Mouse (Mus musculus): ENCODE results near the gene Ankrd35. TPM values are rescaled to one million over a fixed set of nuclear protein-coding genes. Genes with fewer than 3 reads are reported as not detected.

The Ankrd35 gene
- polyA plus RNA-seq, 1 experiment from 2014 or later: 0.22 TPM

DNA sequence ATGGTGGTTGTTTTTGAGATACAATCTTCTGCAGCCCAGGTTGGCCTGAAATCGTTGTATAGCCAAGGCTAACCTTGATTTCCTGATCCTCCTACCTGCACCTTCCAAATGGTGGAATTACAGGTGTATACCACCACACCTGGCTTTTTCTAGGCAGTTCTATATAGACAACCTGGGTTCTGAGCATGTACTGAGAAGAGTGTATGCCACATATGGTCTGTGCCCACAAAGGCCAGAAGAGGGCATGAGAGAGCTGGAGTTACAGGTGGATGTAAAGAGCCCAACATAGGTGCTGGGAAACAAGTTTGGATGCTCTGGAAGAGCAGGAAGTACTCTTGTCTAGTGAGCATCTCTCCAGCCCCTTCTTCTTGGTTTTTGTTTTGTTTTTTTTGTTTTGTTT, 2.6 kb upstream of the Ankrd35 start:
- no peak overlapping the region for H3K4me2 ChIP-seq (ENCODE audit: low read depth, low read length)
- no peaks in the 10 kb centered on the region for H3K36me3 ChIP-seq (ENCODE audit: control insufficient read depth, insufficient read depth)
- H3K4me1 ChIP-seq (ENCODE audit: control insufficient read depth, low read depth, low read length): peaks cover 7% of the 10 kb centered on the region
- H3K27me3 ChIP-seq (ENCODE audit: control insufficient read depth, insufficient read depth, low read depth, low read length): peaks cover 10% of the 10 kb centered on the region
- H3K9ac ChIP-seq (ENCODE audit: low read depth, low read length): no peak overlapping the region
- no peaks in the 10 kb centered on the region for H3K9me3 ChIP-seq (replicated peaks; ENCODE audit: control insufficient read depth, low read length)
- no peak overlapping the region for H3K27ac ChIP-seq (ENCODE audit: low read length)
- no peak for ATAC-seq (ENCODE audit: low read depth)
- WGBS (ENCODE audit: insufficient replicate concordance): 12% methylated on average over 1 of the region's 1 CpGs
- H3K4me3 ChIP-seq (ENCODE audit: low read depth, low read length): no peak overlapping the region

DNA sequence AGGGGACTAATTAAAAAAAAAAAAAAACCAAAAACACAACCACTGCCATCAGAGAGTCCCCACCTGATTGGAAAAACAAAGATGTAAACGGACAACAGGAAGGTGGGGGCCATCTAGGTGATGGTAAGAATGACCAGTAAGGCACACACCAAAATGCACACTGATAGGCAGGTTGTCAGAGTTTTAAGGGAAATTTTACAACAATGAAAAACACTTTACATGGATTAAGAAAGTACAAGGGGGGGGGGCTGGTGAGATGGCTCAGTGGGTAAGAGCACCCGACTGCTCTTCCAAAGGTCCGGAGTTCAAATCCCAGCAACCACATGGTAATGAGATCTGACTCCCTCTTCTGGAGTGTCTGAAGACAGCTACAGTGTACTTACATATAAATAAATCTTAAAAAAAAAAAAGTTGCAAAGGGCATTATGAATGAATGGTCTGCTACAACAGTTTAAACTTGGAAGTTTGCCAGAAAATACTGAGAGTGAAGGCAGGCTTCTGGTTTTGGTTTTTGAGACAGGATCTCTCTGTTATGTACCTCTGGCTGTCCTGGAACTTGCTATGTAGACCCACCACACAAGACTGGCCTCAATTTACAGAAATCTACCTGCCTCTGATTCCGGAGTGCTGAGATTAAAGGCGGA, 1.4 kb upstream of the Ankrd35 start:
- Histone ChIP-seq H3K9ac (ENCODE audit: low read depth, low read length) (no peak overlapping the region), H3K27ac (ENCODE audit: low read length) (no peak overlapping the region), H3K4me1 (ENCODE audit: control insufficient read depth, low read depth, low read length) (peaks cover 4% of the 10 kb centered on the region), H3K4me3 (ENCODE audit: low read depth, low read length) (no peak overlapping the region), H3K4me2 (ENCODE audit: low read depth, low read length) (no peak overlapping the region), H3K9me3 (replicated peaks; ENCODE audit: control insufficient read depth, low read length) (no peaks in the 10 kb centered on the region), H3K27me3 (ENCODE audit: control insufficient read depth, insufficient read depth, low read depth, low read length) (peaks cover 10% of the 10 kb centered on the region), H3K36me3 (ENCODE audit: control insufficient read depth, insufficient read depth) (no peaks in the 10 kb centered on the region)
- 83% methylated on average over 5 of the region's 5 CpGs for WGBS (ENCODE audit: insufficient replicate concordance)
- ATAC-seq (ENCODE audit: low read depth): no peak

DNA sequence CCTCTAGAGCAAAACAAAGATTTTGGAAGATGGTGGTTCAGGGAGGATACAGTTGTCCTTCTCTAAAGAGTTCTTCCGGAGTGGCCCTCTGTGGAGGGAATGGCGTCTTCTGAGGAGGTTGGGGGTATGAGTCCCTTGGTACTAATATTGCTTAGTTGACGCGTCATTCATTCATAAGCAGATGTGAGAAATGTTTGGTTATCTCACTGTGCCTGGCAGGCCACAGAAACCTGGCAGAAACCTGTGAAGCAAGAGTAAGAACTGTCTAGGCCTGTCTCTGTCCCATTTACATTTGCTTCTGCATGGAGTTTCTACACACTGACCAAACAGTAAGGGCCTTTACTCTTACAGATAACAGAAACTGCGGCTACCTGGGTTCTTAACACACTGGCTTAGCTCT, 1.6 kb downstream of the Ankrd35 start:
- H3K27ac ChIP-seq (ENCODE audit: low read length): no peak overlapping the region
- no peaks in the 10 kb centered on the region for H3K4me1 ChIP-seq (ENCODE audit: control insufficient read depth, low read depth, low read length)
- H3K4me3 ChIP-seq (ENCODE audit: low read depth, low read length): no peak overlapping the region
- H3K27me3 ChIP-seq (ENCODE audit: control insufficient read depth, insufficient read depth, low read depth, low read length): peaks cover 10% of the 10 kb centered on the region
- H3K9ac ChIP-seq (ENCODE audit: low read depth, low read length): no peak overlapping the region
- H3K9me3 ChIP-seq (replicated peaks; ENCODE audit: control insufficient read depth, low read length): no peaks in the 10 kb centered on the region
- H3K4me2 ChIP-seq (ENCODE audit: low read depth, low read length): no peak overlapping the region
- no peaks in the 10 kb centered on the region for H3K36me3 ChIP-seq (ENCODE audit: control insufficient read depth, insufficient read depth)
- WGBS (ENCODE audit: insufficient replicate concordance): 78% methylated on average over 5 of the region's 5 CpGs
- ATAC-seq (ENCODE audit: low read depth): no peak

DNA sequence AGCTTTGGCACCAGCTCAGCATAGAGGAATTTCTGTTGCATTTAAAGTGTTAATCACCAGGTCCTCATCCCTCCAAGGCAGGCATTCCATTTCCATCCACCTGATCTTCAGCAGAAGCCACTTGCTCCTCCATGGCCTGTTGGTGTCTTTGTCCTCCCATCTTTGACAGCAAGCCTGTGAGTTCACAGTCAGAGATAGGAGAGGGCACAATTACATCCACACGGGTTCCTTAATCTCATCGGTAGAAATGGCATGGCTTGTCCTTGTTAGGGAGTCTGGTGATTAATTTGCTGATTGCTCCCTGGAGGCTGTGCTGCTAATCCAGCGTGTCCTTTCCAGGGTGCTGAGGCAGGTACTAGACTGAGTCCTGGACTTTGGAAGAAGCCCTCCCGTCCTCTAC, 3.6 kb downstream of the Ankrd35 start:
- Histone ChIP-seq H3K4me2 (ENCODE audit: low read depth, low read length) (no peak overlapping the region), H3K4me1 (ENCODE audit: control insufficient read depth, low read depth, low read length) (no peaks in the 10 kb centered on the region), H3K27ac (ENCODE audit: low read length) (no peak overlapping the region), H3K4me3 (ENCODE audit: low read depth, low read length) (no peak overlapping the region), H3K27me3 (ENCODE audit: control insufficient read depth, insufficient read depth, low read depth, low read length) (peaks cover 10% of the 10 kb centered on the region), H3K36me3 (ENCODE audit: control insufficient read depth, insufficient read depth) (no peaks in the 10 kb centered on the region), H3K9me3 (replicated peaks; ENCODE audit: control insufficient read depth, low read length) (no peaks in the 10 kb centered on the region), H3K9ac (ENCODE audit: low read depth, low read length) (no peak overlapping the region)
- 58% methylated on average over 4 of the region's 4 CpGs for WGBS (ENCODE audit: insufficient replicate concordance)
- no peak for ATAC-seq (ENCODE audit: low read depth)

DNA sequence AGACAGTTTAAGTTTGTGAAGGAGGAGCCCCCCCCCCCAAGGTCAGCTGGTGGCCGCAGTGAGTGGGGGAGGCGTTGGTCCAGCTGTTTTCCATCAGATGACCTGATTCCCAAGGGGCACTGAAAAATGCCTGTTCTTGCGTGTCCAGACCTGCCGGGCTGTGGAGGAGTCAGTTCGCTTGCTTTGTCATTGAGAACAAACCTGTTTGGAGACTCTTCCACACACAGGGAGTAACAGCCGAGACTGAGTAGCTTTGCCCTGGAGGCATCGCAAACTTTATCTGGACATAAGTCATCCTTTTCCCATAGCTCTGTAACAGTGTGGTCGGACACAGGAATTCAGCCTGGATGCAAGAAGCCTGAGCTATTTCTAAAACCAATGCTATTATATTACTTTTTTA, 4.5 kb downstream of the Ankrd35 start:
- no peak overlapping the region for H3K4me2 ChIP-seq (ENCODE audit: low read depth, low read length)
- H3K27ac ChIP-seq (ENCODE audit: low read length): no peak overlapping the region
- no peaks in the 10 kb centered on the region; the same call in 1 of the 2 replicates for H3K4me1 ChIP-seq (ENCODE audit: control insufficient read depth, low read depth, low read length)
- WGBS (ENCODE audit: insufficient replicate concordance): 66% methylated on average over 8 of the region's 8 CpGs
- H3K4me3 ChIP-seq (ENCODE audit: low read depth, low read length): no peak overlapping the region
- H3K27me3 ChIP-seq (ENCODE audit: control insufficient read depth, insufficient read depth, low read depth, low read length): peaks cover 10% of the 10 kb centered on the region
- H3K9ac ChIP-seq (ENCODE audit: low read depth, low read length): no peak overlapping the region
- H3K9me3 ChIP-seq (replicated peaks; ENCODE audit: control insufficient read depth, low read length): no peaks in the 10 kb centered on the region
- ATAC-seq (ENCODE audit: low read depth): no peak
- no peaks in the 10 kb centered on the region for H3K36me3 ChIP-seq (ENCODE audit: control insufficient read depth, insufficient read depth)

DNA sequence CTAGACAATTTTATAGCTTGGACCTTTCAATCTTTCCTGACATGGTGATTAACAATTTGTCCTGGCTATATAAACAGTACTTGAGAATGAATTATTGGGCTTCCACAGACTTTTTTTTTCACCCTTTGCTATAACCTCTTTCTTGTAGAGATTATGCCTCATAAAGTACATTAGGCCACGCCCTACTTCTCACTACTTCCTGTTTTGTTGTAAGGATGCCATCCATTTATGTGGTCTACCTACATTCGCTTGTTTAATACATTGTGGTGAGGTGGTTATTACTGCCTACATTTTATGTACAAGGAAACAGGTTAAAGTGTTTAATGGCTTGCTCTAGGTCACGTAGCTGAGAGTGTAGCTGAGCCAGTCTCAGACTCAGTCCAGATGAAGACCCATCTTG, 5.2 kb downstream of the Ankrd35 start:
- Histone ChIP-seq H3K4me3 (ENCODE audit: low read depth, low read length) (no peak overlapping the region), H3K4me2 (ENCODE audit: low read depth, low read length) (no peak overlapping the region), H3K9ac (ENCODE audit: low read depth, low read length) (no peak overlapping the region), H3K36me3 (ENCODE audit: control insufficient read depth, insufficient read depth) (no peaks in the 10 kb centered on the region), H3K4me1 (ENCODE audit: control insufficient read depth, low read depth, low read length) (no peaks in the 10 kb centered on the region; the same call in 1 of the 2 replicates), H3K27ac (ENCODE audit: low read length) (no peak overlapping the region), H3K9me3 (replicated peaks; ENCODE audit: control insufficient read depth, low read length) (no peaks in the 10 kb centered on the region), H3K27me3 (ENCODE audit: control insufficient read depth, insufficient read depth, low read depth, low read length) (peaks cover 10% of the 10 kb centered on the region)
- no peak for ATAC-seq (ENCODE audit: low read depth)
- WGBS (ENCODE audit: insufficient replicate concordance): 46% methylated on average over 3 of the region's 3 CpGs

DNA sequence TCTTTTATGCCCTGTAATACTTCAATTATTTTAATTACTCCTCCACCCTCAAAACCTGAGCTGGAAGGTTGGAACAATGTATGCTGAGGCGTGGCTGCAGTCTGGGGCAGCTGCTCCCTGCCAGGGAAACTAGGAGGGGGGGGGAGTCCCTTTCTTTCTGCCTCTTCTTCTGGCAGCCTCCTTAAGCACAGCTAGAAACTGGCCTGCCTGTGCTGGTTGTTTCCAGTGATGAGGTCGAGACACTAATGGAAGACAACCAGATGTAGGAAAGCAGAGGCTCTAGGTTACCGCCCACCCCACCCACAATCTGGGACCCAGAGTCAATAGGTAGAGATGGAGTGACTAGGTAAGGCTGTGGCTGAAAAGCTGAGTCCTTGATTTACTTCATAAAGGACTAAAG, 5.8 kb downstream of the Ankrd35 start:
- Histone ChIP-seq H3K36me3 (ENCODE audit: control insufficient read depth, insufficient read depth) (no peaks in the 10 kb centered on the region), H3K9me3 (replicated peaks; ENCODE audit: control insufficient read depth, low read length) (no peaks in the 10 kb centered on the region), H3K27ac (ENCODE audit: low read length) (no peak overlapping the region), H3K27me3 (ENCODE audit: control insufficient read depth, insufficient read depth, low read depth, low read length) (peaks cover 8% of the 10 kb centered on the region), H3K4me2 (ENCODE audit: low read depth, low read length) (no peak overlapping the region), H3K4me1 (ENCODE audit: control insufficient read depth, low read depth, low read length) (no peaks in the 10 kb centered on the region; the same call in 1 of the 2 replicates), H3K9ac (ENCODE audit: low read depth, low read length) (no peak overlapping the region), H3K4me3 (ENCODE audit: low read depth, low read length) (no peak overlapping the region)
- ATAC-seq (ENCODE audit: low read depth): no peak
- WGBS (ENCODE audit: insufficient replicate concordance): 62% methylated on average over 3 of the region's 3 CpGs

DNA sequence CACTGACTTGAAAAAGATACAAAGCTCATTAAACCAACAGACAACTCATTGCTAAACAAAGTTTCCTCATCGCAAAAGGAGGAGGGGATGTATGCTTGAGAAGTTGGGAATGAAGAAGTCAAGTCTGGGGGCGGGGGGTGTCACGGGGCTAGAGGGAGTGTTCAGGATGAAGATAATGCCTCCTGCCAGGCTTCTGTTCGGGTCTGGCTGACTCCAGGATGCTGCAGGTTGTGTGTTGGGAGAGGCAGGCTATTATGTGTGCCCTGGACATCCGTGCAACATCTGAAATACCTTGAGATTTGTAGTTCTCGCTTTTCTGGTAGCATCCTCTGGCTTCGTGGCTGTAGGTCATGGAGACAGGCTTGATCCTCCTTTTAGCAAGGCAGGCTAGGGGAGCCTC, 8.5 kb downstream of the Ankrd35 start:
- Histone ChIP-seq H3K4me1 (ENCODE audit: control insufficient read depth, low read depth, low read length) (no peaks in the 10 kb centered on the region; the same call in 1 of the 2 replicates), H3K9ac (ENCODE audit: low read depth, low read length) (no peak overlapping the region), H3K36me3 (ENCODE audit: control insufficient read depth, insufficient read depth) (no peaks in the 10 kb centered on the region), H3K9me3 (replicated peaks; ENCODE audit: control insufficient read depth, low read length) (no peaks in the 10 kb centered on the region), H3K4me2 (ENCODE audit: low read depth, low read length) (no peak overlapping the region), H3K4me3 (ENCODE audit: low read depth, low read length) (no peak overlapping the region), H3K27ac (ENCODE audit: low read length) (no peak overlapping the region), H3K27me3 (ENCODE audit: control insufficient read depth, insufficient read depth, low read depth, low read length) (peaks cover 2% of the 10 kb centered on the region)
- WGBS (ENCODE audit: insufficient replicate concordance): 54% methylated on average over 7 of the region's 7 CpGs
- no peak for ATAC-seq (ENCODE audit: low read depth)

DNA sequence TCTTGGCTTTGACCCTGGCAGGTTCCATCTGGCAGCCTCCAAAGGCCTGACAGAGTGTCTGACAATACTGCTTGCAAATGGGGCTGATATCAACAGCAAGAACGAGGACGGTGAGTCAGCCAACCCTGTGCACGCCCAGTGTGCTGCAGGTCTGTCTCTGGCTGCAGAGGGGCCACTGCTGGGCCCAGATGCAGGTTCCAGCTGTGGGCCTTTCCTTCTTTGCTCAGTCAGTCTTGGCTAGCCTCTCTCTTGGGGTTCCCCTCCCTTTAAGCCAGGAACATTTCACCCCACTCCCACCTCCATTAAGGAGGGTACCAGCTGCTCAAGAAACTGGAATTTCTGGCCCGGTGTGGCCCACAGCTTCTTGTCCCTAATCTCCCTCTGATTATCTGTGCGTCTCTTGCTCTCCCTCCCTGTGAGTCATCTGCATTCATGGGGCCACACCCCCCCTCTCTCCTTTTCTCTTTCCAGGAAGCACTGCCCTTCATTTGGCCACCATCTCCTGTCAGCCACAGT, 9.3 kb downstream of the Ankrd35 start:
- Histone ChIP-seq H3K4me2 (ENCODE audit: low read depth, low read length) (no peak overlapping the region), H3K9me3 (replicated peaks; ENCODE audit: control insufficient read depth, low read length) (no peaks in the 10 kb centered on the region), H3K27me3 (ENCODE audit: control insufficient read depth, insufficient read depth, low read depth, low read length) (peaks cover 9% of the 10 kb centered on the region), H3K27ac (ENCODE audit: low read length) (no peak overlapping the region), H3K4me3 (ENCODE audit: low read depth, low read length) (no peak overlapping the region), H3K36me3 (ENCODE audit: control insufficient read depth, insufficient read depth) (no peaks in the 10 kb centered on the region), H3K9ac (ENCODE audit: low read depth, low read length) (no peak overlapping the region), H3K4me1 (ENCODE audit: control insufficient read depth, low read depth, low read length) (no peaks in the 10 kb centered on the region; the same call in 1 of the 2 replicates)
- 8% methylated on average over 5 of the region's 5 CpGs for WGBS (ENCODE audit: insufficient replicate concordance)
- ATAC-seq (ENCODE audit: low read depth): no peak

All from liver, embryonic 16.5 days (tissue).